Mouse (Mus musculus) small intestine, adult 2 months (tissue): Measurements from ENCODE around the gene Ccdc22. TPM values are rescaled to one million over a fixed set of nuclear protein-coding genes. Genes with fewer than 3 reads are reported as not detected.

Experiments
- H3K27ac ChIP-seq: fragments of 200-500 bp; 2 replicates; pipeline ENCODE4 v1.5.1; 2012; ENCODE audit warnings: low read depth, low read length, control low read depth, inconsistent platforms; ENCODE audit not compliant: insufficient read depth
- H3K27me3 ChIP-seq: fragments of 200-500 bp; 2 replicates; pipeline ENCODE4 v1.6.1; 2012; ENCODE audit warnings: mild to moderate bottlenecking, moderate library complexity, low read length, inconsistent platforms; ENCODE audit not compliant: control insufficient read depth, insufficient read depth
- H3K36me3 ChIP-seq: fragments of 200-500 bp; 2 replicates; pipeline ENCODE4 v1.6.1; 2012; ENCODE audit warnings: mild to moderate bottlenecking, low read length, control low read depth, inconsistent platforms; ENCODE audit not compliant: control insufficient read depth, insufficient read depth
- H3K4me1 ChIP-seq: fragments of 200-500 bp; 2 replicates; pipeline ENCODE4 v1.6.1; 2012; ENCODE audit warnings: low read length, inconsistent platforms, mixed read lengths; ENCODE audit not compliant: control insufficient read depth, insufficient read depth, insufficient read length
- H3K4me3 ChIP-seq: fragments of 200-500 bp; 2 replicates; pipeline ENCODE4 v1.5.1; 2012; ENCODE audit warnings: low read depth, mild to moderate bottlenecking, control low read depth, inconsistent platforms, low read length, moderate library complexity
- CTCF ChIP-seq: fragments of 200-500 bp; IDR thresholded peaks from 2 replicates; pipeline ENCODE4 v1.5.1; 2012; ENCODE audit warnings: low read depth, mild to moderate bottlenecking, control low read depth, inconsistent platforms, low read length, moderate library complexity, mixed read lengths; ENCODE audit not compliant: insufficient replicate concordance, insufficient read length; ENCODE audit errors: extremely low read depth
- POLR2A ChIP-seq: fragments of 200-500 bp; IDR thresholded peaks from 2 replicates; pipeline ENCODE4 v1.6.1; 2012; ENCODE audit warnings: low read depth, mild to moderate bottlenecking, control low read depth, inconsistent platforms, low read length, moderate library complexity
- WGBS: fragments of 180-500 bp; shearing (Covaris S2); methylation state at CpG from one replicate; pipeline ENCODE4 v1.1.7; 2018; 5-methylcytosine and 5-hydroxymethylcytosine counted together
- polyA plus RNA-seq: library from polyadenylated mRNA; depleted of rRNA; stranded (reverse); fragments of >200 nt; gene quantifications from 2 replicates; pipeline ENCODE4 v1.2.3, GENCODE M21; 2012; rRNA removed

The Ccdc22 gene
- polyA plus RNA-seq = 5.0 and 11.1 TPM in 2 replicates

DNA sequence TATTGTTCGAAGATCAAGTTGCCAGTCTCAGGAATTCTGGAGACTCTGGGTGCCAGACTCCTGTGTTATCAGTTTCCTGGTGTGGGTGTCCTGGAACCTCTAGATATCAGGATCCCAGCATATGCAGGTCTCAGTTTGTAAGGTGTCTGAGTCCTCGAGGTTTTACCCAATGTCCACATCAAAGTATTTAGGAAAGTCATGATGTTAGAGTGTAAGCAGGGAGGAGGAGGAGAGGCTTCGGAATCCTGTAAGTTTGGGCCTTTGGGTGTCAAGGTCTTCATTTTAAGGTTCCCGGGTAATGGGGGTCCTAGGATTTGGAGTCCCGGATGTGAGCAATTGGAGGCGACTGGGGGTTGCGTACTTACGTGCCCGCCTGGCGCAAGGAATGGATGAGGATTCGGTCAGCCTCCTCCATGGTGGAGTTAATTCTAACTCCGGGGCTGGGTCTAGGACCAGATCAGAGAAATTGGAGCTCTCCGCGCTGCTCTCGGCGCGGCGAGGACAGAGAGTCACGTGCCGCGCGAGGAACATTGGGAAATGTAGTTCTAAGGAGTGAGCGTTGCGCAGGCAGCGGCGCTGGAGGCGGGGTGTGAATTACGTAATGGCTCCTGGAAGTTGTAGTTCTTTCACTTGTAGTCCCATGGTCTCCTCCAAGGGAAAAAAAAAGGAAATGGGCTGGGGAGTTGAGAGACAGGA lies at the start of gene Ccdc22:
Ccdc22 (minus strand) TSS at position 639 of the 696 bp plus-strand sequence.
- TF ChIP-seq POLR2A (no peak), CTCF (no peak)
- Histone ChIP-seq H3K27me3 (peaks cover 2% of the 10 kb centered on the region; the same call in 1 of the 2 replicates), H3K27ac (no peak within 1 kb of the TSS), H3K4me1 (0 out of 2 replicates have a peak, but pooled peaks cover 1% of the 10 kb centered on the region), H3K4me3 (peak within 1 kb of the TSS; percentile 88), H3K36me3 (peaks cover 2% of the 10 kb centered on the region; the same call in 1 of the 2 replicates)
- WGBS = 11% methylated on average over 28 of the region's 28 CpGs

DNA sequence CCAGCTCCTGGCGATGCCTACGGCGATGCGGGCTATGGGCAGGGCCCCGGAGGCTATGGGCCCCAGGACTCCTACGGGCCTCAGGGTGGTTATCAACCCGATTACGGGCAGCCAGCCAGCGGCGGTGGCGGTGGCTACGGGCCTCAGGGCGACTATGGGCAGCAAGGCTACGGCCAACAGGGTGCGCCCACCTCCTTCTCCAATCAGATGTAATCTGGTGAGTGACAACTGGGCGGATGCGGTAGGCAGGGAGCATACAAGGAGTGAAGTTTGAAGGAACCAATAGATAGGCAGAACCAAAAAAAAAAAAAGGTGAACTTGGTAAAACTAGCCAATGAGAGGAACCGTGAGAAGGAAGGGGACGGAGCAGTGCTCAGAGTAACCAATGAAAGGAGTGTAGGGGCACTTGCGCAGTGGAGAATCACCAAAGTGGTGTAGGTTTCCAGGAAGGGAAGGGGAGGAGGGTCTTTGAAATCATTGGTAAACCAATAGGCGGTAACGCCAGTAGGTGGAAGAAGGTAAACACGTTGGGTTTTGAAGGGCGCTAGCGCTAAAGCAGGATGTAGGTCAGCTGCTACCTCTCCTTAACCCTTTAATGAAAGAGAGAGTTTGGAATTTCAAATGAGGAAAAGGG lies 43.5 kb upstream of the Ccdc22 start:
- H3K27me3 ChIP-seq = no peaks in the 10 kb centered on the region
- TF ChIP-seq CTCF = peak; percentile 27; the same call in 1 of the 2 replicates
- TF ChIP-seq POLR2A = peak; percentile 67
- 8% methylated on average over 25 of the region's 25 CpGs for WGBS
- H3K4me1 ChIP-seq = peaks cover 1% of the 10 kb centered on the region; the same call in 1 of the 2 replicates
- H3K4me3 ChIP-seq = peak overlapping the region; percentile 78
- no peaks in the 10 kb centered on the region for H3K36me3 ChIP-seq
- peak overlapping the region; percentile 83 for H3K27ac ChIP-seq

DNA sequence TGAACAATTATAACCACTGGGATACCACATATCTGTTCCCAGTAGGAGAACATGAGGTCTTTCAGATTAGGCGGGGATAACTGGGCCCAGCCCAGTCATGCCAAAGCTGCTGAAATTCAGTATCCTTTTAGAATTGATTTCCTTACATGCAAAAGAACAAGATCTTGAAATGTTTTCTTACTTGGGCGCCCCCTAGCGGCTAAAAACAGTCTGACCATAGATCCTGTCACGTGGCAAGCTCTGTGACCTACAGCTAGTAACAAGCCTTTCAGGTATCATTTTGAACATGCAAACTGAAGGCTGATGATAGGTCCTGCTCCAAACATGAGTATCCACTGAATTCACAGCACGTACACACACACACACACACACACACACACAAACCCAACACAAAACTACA lies 40.0 kb upstream of the Ccdc22 start:
- TF ChIP-seq POLR2A (no peak), CTCF (peak; percentile 27; the same call in 1 of the 2 replicates)
- 6% methylated on average over 5 of the region's 5 CpGs for WGBS
- no peaks in the 10 kb centered on the region for H3K36me3 ChIP-seq
- H3K4me3 ChIP-seq = no peak overlapping the region
- H3K4me1 ChIP-seq = peaks cover 3% of the 10 kb centered on the region; the same call in 1 of the 2 replicates
- no peaks in the 10 kb centered on the region for H3K27me3 ChIP-seq
- H3K27ac ChIP-seq = no peak overlapping the region

DNA sequence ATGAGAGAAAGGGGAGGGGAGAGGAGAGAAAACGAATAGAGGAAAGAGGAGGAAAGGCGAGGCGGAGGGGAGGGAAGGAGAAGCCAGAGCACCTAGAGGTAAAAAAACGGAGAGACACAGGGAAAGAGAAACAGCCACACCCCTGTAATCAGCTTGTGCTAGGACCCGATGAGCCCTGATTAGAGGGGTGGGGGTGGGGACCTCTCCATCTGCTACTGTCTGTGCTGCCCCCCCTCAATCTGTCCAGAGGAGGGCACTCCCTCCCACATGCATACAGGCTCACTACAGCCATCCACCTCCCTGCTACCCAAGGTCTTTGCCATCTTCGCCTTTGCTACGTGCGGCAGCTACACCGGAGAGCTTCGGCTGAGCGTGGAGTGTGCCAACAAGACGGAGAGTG lies 35.5 kb upstream of the Ccdc22 start:
- Histone ChIP-seq H3K36me3 (no peaks in the 10 kb centered on the region), H3K4me3 (no peak overlapping the region), H3K4me1 (peaks cover 1% of the 10 kb centered on the region; the same call in 1 of the 2 replicates), H3K27me3 (no peaks in the 10 kb centered on the region; the same call in 1 of the 2 replicates), H3K27ac (no peak overlapping the region)
- TF ChIP-seq POLR2A = no peak
- no peak for TF ChIP-seq CTCF
- 26% methylated on average over 11 of the region's 12 CpGs for WGBS

DNA sequence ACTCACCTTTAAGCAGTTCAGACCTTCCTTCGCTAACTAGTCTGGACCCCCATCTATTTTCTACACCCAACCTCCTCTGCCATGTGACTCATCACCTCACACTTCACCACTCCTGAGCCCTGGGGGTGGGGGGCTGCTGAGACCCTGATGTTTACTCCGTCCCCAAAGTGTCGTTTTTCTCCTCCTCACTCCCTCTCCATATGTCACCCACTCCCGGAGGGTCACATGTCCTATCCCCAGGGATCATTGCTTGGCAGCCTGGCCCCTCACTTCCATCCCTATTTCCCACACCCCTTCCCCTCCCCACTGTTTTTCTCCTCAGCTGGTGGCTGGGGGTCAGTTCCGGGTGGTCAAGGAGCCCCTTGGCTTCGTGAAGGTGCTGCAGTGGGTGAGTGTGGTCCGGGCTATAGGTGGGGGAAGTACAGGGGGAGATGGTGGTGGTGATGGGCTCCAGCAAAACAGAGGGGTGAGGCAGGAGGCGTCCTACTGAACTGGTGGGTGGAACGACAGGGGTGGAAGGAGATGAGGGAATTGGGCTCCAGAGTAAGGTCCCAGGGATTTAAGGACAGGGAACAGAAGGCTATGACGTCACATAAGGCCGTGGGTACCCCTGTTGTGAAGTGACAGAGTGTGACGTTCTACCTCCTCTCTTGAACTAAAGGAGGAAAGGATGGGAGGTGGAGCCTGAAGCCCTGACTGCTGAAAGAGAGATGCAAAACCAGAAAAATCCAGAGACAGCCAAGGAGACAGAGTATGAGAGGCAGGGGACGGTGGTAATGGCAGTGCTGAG lies 34.4 kb upstream of the Ccdc22 start:
- Histone ChIP-seq H3K27me3 (no peaks in the 10 kb centered on the region; the same call in 1 of the 2 replicates), H3K27ac (no peak overlapping the region), H3K4me1 (peaks cover 1% of the 10 kb centered on the region; the same call in 1 of the 2 replicates), H3K36me3 (no peaks in the 10 kb centered on the region), H3K4me3 (no peak overlapping the region)
- TF ChIP-seq CTCF (no peak), POLR2A (no peak)
- WGBS = 22% methylated on average over 13 of the region's 13 CpGs

DNA sequence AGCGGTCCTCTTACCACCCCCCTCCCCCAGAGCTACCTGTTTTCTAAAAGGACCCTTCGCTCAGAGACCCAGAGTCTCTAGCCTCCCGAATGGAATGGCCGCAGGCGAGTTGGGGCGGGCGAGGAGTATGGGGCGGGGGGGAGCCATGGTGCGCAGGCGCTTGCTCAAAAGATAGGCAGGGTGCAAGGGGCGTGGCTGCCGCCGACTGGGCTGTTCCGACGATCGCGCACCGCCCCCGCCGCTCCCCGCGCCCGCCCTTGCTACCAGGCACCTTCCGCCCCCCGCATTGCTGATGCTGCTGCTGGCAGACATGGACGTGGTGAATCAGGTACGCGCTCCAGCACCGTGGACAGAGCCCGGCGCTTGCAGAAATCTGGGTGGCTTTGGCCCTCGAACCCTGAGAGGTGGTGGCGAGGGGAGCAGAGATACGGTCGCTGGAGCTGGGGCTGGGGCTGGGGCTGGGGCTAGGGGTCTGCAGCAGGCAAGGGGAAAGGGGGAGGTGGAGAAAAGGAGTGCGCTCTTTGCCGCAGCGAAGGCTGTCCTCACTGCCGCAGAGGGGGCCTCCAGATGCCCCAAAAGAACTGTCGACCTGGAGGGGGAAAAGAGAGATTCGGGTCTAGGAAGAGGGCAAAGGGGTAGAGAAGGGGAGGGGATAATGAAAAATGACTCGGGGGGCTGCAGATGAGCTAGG lies 33.2 kb upstream of the Ccdc22 start, which contains the start of gene Syp:
Syp (plus strand) TSS at position 71 of the 691 bp plus-strand sequence.
- 15% methylated on average over 29 of the region's 42 CpGs for WGBS
- H3K4me1 ChIP-seq = peaks cover 1% of the 10 kb centered on the region; the same call in 1 of the 2 replicates
- TF ChIP-seq POLR2A = no peak
- no peak within 1 kb of the TSS for H3K27ac ChIP-seq
- H3K4me3 ChIP-seq = peak within 1 kb of the TSS; percentile 43
- no peaks in the 10 kb centered on the region; the same call in 1 of the 2 replicates for H3K27me3 ChIP-seq
- no peaks in the 10 kb centered on the region for H3K36me3 ChIP-seq
